Mouse (Mus musculus): ENCODE results near the gene Mtif3. TPM values are rescaled to one million over a fixed set of nuclear protein-coding genes. Genes with fewer than 3 reads are reported as not detected.

Mtif3 gene
- polyA plus RNA-seq, 1 experiment from 2014 or later: 12.5 TPM

GRCm38 (mm10) chr5:146994973-146995372 lies 31.4 kb upstream of the Mtif3 start:
- H3K4me1 ChIP-seq (ENCODE audit: insufficient read depth): no peaks in the 10 kb centered on the region
- TF ChIP-seq CTCF (IDR thresholded peaks at IDR 0.05; ENCODE audit: low read depth): no peak
- TF ChIP-seq EP300 (IDR thresholded peaks at IDR 0.05; ENCODE audit: low read depth): no peak
- H3K4me3 ChIP-seq (ENCODE audit: low read depth, low read length): no peak overlapping the region
- no peaks in the 10 kb centered on the region for H3K27me3 ChIP-seq (ENCODE audit: insufficient read depth, low read length)
- H3K27ac ChIP-seq (ENCODE audit: low read depth): no peak overlapping the region
- H3K9me3 ChIP-seq (ENCODE audit: low read length): no peaks in the 10 kb centered on the region
- no peak overlapping the region for H3K4me2 ChIP-seq (ENCODE audit: low read depth, low read length)
- H3K9ac ChIP-seq (replicated peaks): no peak overlapping the region
- DNase-seq: no peak
- ATAC-seq: no peak
- H3K36me3 ChIP-seq (replicated peaks; ENCODE audit: insufficient read depth, low read length): no peaks in the 10 kb centered on the region
- 40% methylated on average over 6 of the region's 6 CpGs for WGBS (ENCODE audit: insufficient replicate concordance)

GRCm38 (mm10) chr5:146993509-146993908 lies 29.9 kb upstream of the Mtif3 start:
- Histone ChIP-seq H3K9ac (replicated peaks) (no peak overlapping the region), H3K4me3 (ENCODE audit: low read depth, low read length) (no peak overlapping the region), H3K9me3 (ENCODE audit: low read length) (no peaks in the 10 kb centered on the region), H3K27ac (ENCODE audit: low read depth) (no peak overlapping the region), H3K27me3 (ENCODE audit: insufficient read depth, low read length) (no peaks in the 10 kb centered on the region), H3K4me2 (ENCODE audit: low read depth, low read length) (no peak overlapping the region), H3K36me3 (replicated peaks; ENCODE audit: insufficient read depth, low read length) (no peaks in the 10 kb centered on the region), H3K4me1 (ENCODE audit: insufficient read depth) (no peaks in the 10 kb centered on the region)
- DNase-seq: no peak
- no peak for ATAC-seq
- TF ChIP-seq EP300 (IDR thresholded peaks at IDR 0.05; ENCODE audit: low read depth) (no peak), CTCF (IDR thresholded peaks at IDR 0.05; ENCODE audit: low read depth) (no peak)
- WGBS (ENCODE audit: insufficient replicate concordance): 74% methylated on average over 8 of the region's 8 CpGs

- TF ChIP-seq CTCF (IDR thresholded peaks at IDR 0.05; ENCODE audit: low read depth): no peak
- TF ChIP-seq EP300 (IDR thresholded peaks at IDR 0.05; ENCODE audit: low read depth): no peak
- no peak for ATAC-seq
Measured at GRCm38 (mm10) chr5:146989051-146989450, 25.5 kb upstream of the Mtif3 start.

GRCm38 (mm10) chr5:146987588-146987987 lies 24.0 kb upstream of the Mtif3 start:
- Histone ChIP-seq H3K9ac (replicated peaks) (no peak overlapping the region), H3K4me1 (ENCODE audit: insufficient read depth) (no peaks in the 10 kb centered on the region), H3K27me3 (ENCODE audit: insufficient read depth, low read length) (no peaks in the 10 kb centered on the region; the same call in 1 of the 2 replicates), H3K9me3 (ENCODE audit: low read length) (no peaks in the 10 kb centered on the region), H3K4me3 (ENCODE audit: low read depth, low read length) (no peak overlapping the region), H3K4me2 (ENCODE audit: low read depth, low read length) (no peak overlapping the region), H3K27ac (ENCODE audit: low read depth) (no peak overlapping the region), H3K36me3 (replicated peaks; ENCODE audit: insufficient read depth, low read length) (no peaks in the 10 kb centered on the region)
- DNase-seq (no peak), ATAC-seq (no peak)
- 78% methylated on average over 10 of the region's 10 CpGs for WGBS (ENCODE audit: insufficient replicate concordance)
- TF ChIP-seq EP300 (IDR thresholded peaks at IDR 0.05; ENCODE audit: low read depth): no peak
- TF ChIP-seq CTCF (IDR thresholded peaks at IDR 0.05; ENCODE audit: low read depth): no peak

More at GRCm38 (mm10) chr5:146989051-146989450, 25.5 kb upstream of the Mtif3 start:
- H3K4me1 ChIP-seq (ENCODE audit: insufficient read depth): no peaks in the 10 kb centered on the region
- H3K4me3 ChIP-seq (ENCODE audit: low read depth, low read length): no peak overlapping the region
- H3K36me3 ChIP-seq (replicated peaks; ENCODE audit: insufficient read depth, low read length): no peaks in the 10 kb centered on the region
- WGBS (ENCODE audit: insufficient replicate concordance): 59% methylated on average over 5 of the region's 5 CpGs
- no peak overlapping the region for H3K27ac ChIP-seq (ENCODE audit: low read depth)
- no peak overlapping the region for H3K4me2 ChIP-seq (ENCODE audit: low read depth, low read length)
- no peaks in the 10 kb centered on the region for H3K9me3 ChIP-seq (ENCODE audit: low read length)
- H3K9ac ChIP-seq (replicated peaks): no peak overlapping the region
- H3K27me3 ChIP-seq (ENCODE audit: insufficient read depth, low read length): no peaks in the 10 kb centered on the region; the same call in 1 of the 2 replicates
- no peak for DNase-seq

- no peak for ATAC-seq
- DNase-seq: no peak
- Histone ChIP-seq H3K9ac (replicated peaks) (no peak overlapping the region), H3K36me3 (replicated peaks; ENCODE audit: insufficient read depth, low read length) (no peaks in the 10 kb centered on the region), H3K27me3 (ENCODE audit: insufficient read depth, low read length) (no peaks in the 10 kb centered on the region; the same call in 1 of the 2 replicates), H3K9me3 (ENCODE audit: low read length) (no peaks in the 10 kb centered on the region), H3K4me1 (ENCODE audit: insufficient read depth) (no peaks in the 10 kb centered on the region), H3K27ac (ENCODE audit: low read depth) (no peak overlapping the region), H3K4me3 (ENCODE audit: low read depth, low read length) (no peak overlapping the region), H3K4me2 (ENCODE audit: low read depth, low read length) (no peak overlapping the region)
- 66% methylated on average over 21 of the region's 21 CpGs for WGBS (ENCODE audit: insufficient replicate concordance)
- TF ChIP-seq EP300 (IDR thresholded peaks at IDR 0.05; ENCODE audit: low read depth): no peak
Measured at GRCm38 (mm10) chr5:146985725-146986433, 22.3 kb upstream of the Mtif3 start.

- WGBS (ENCODE audit: insufficient replicate concordance): 8% methylated on average over 8 of the region's 8 CpGs
- Histone ChIP-seq H3K4me2 (ENCODE audit: low read depth, low read length) (no peak overlapping the region), H3K36me3 (replicated peaks; ENCODE audit: insufficient read depth, low read length) (no peaks in the 10 kb centered on the region), H3K4me1 (ENCODE audit: insufficient read depth) (no peaks in the 10 kb centered on the region), H3K4me3 (ENCODE audit: low read depth, low read length) (no peak overlapping the region), H3K27me3 (ENCODE audit: insufficient read depth, low read length) (no peaks in the 10 kb centered on the region; the same call in 1 of the 2 replicates), H3K27ac (ENCODE audit: low read depth) (no peak overlapping the region), H3K9ac (replicated peaks) (no peak overlapping the region), H3K9me3 (ENCODE audit: low read length) (no peaks in the 10 kb centered on the region)
- ATAC-seq (0 out of 2 replicates have a peak, but pooled peaks have one; percentile 19), DNase-seq (peak; percentile 69)
- TF ChIP-seq CTCF (IDR thresholded peaks at IDR 0.05; ENCODE audit: low read depth): peak; percentile 89
- TF ChIP-seq EP300 (IDR thresholded peaks at IDR 0.05; ENCODE audit: low read depth): no peak
Measured at GRCm38 (mm10) chr5:146983216-146983615, 19.6 kb upstream of the Mtif3 start.
